Mouse (Mus musculus): ENCODE measurements around the gene Klhl32. TPM values are rescaled to one million over a fixed set of nuclear protein-coding genes. Genes with fewer than 3 reads are reported as not detected.
"Not testable (repeated sequence)": the region's sequence is repeated elsewhere in the genome, so short reads cannot be mapped to it uniquely, and the experiment has no call there.

The Klhl32 gene
- total RNA-seq (2021): 1 to 10 TPM in 1 of 2 experiments, under 1 TPM in 1; 0.73 to 1.2 TPM

DNA sequence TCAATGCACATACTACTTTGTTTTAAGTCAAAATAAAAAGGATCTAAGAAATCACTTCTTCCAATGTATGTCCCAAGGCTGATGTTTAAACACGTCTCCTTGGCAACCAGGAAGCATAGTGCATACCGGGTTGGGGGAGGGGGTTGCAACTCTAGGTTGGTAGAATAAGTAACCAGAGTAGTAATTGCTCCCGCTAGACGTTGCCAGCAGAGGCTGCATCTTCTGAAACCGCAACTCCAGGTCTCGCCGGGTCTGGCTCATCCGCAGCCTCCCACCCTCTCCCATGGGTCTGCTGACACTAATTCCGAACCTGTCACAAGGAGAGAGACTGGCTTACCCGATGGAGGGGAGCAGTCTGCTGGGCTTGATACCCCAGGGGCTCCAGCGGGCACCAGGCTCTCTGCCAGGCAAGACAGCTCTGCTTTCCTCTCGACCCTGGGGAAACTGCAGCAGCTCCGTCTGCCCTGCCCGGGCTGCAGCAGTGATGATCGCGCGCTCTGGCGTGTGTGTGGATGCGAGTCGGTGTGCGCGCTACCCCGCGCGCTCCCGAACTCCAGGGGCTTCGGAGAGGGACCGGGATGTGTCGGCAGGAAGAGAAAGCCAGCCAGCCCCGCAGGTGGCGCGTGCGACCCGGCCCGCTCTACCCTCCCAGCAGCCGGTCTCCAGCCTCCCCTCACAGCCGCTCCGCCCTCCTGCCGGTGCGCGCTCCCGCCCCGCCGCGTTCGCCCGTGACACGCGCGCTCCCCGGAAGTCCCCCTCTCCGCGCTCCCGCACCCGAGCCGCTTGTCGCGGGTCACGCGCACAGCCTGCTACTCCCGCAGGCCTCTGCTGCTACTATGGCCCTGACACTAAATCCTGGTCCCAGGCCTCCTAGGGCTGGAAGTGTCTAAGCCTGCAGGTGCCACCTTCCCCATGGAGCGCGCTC lies at the start of gene Klhl32:
Klhl32 (minus strand) TSS at position 724 of the 925 bp plus-strand sequence.
- DNase-seq (ENCODE audit: low spot score): peak; percentile 16
- intact Hi-C loops (cut with DNase I): no loop called here

DNA sequence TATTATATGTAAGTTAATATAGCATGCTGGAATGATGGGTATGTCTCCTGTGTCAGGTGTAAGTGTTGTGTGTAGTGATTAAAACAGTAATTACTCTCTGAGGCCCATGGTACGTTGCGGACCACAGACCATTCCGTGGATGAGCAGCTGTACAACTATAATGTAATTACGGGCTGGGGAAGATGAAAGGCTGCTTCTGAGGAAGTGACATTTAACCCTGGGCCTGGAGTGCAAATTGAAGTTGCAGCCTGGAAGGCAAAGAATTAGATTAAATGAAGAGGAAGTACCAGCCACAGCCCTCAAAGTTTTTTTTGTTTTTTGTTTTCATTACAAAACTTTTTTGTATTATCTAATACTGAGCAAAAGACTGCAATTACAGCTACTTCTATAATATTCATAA lies 48.2 kb upstream of the Klhl32 start:
- intact Hi-C loops (cut with DNase I): loop anchor here (10.0 kb wide), 2 partner anchors 386 to 404 kb away; partner anchors contain the start of genes Mms22l and Ufl1
- no peak for DNase-seq (ENCODE audit: low spot score)

DNA sequence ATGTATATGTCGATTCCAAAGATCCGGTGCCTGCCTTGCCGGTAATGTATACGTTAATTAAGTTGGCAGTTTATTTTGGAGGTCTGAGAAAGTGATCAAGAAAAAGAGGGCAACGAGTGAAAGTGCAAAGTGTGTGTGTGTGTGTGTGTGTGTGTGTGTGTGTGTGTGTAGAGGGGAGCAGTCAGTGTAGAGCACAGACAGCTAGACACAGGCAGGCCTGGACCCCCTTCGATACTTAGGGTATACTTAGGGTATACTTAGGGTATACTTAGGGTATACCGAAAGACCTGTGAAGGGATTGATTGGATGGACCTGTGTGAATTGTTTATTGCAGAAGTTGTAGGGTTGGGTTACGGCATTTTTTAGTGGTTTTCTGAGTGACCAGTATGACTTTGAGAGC lies 47.7 kb upstream of the Klhl32 start:
- DNase-seq (ENCODE audit: low spot score): no peak
- intact Hi-C loops (cut with DNase I): loop anchor here (10.0 kb wide), 2 partner anchors 386 to 404 kb away; partner anchors contain the start of genes Mms22l and Ufl1

DNA sequence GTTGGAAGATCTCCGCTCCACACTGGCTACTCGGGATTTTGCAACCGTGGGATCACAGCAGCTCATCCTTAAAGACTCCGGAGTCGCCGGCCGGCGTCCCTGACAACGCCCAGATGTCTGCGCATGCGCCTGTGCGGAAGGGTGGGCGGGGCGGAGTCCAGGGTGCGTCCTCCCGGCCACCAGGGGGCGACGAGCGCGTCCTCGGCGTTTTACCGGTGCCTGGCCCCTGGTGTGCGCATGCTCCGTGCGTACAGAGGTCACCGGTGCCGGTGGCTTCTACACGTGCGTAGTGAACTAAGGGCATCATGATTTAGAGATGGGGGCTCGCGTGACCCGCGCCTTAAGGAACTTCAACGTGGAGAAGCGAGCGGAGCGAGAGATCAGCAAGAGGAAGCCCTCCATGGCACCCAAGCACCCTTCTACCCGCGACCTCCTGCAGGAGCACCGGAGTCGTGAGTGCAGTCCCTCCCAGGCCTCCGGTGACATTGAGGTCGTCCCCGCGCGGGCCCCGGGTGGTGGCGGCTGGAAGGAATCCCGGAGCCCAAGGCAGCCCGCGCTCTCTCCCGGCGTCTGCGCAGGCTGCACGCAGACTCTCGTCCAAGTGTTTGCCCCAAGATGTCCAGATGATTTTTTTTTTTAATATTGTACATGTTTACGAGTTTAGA lies 47.1 kb upstream of the Klhl32 start, which contains the start of gene Ndufaf4:
Ndufaf4 (plus strand) TSS at position 233 of the 665 bp plus-strand sequence.
- intact Hi-C loops (cut with DNase I): loop anchor here (10.0 kb wide), 2 partner anchors 387 to 403 kb away; partner anchors contain the start of genes Mms22l and Ufl1

DNA sequence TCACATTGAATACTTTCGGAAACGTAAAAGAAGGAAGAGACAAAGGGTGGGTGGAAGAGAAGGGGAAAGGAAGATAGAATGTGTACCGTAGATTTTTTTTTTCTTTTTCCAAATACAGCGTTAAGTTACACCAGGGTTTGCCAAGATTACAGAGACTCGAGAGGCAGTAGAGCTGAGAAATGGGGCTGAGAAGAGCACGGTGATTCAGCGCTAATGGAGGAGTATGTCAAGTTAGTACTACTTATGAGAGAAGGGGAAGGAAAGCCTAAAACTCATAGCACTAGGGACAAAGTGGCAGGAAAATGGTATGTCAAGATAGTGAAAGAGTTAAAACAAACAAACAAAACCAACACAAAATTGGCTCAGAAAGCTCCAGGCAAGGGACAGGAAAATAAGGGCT lies 46.4 kb upstream of the Klhl32 start:
- no peak for DNase-seq (ENCODE audit: low spot score)
- intact Hi-C loops (cut with DNase I): loop anchor here (10.0 kb wide), 2 partner anchors 387 to 403 kb away; partner anchors contain the start of genes Mms22l and Ufl1

More for the DNA sequence above, 47.1 kb upstream of the Klhl32 start, which contains the start of gene Ndufaf4:
- DNase-seq (ENCODE audit: low spot score): peak; percentile 89

DNA sequence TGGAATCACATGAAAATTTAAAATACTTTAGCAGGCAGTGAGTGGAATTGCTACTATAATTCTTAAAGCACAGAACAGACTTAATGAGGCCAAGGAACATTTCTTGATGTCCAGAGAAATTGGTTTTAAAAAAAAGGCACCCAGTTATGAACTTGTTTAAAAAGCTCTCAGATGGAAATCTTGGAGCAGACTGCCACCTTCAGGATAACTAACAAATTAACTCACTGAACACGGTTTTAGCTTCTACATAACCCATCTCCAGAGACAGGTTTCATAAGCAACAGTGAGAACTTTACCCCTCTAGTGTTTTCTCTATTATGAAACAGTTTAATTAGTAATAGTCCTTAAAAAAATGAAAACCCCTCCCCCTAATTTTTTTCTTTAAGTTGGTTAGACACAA lies 45.9 kb upstream of the Klhl32 start:
- no peak for DNase-seq (ENCODE audit: low spot score)
- intact Hi-C loops (cut with DNase I): loop anchor here (10.0 kb wide), 2 partner anchors 388 to 402 kb away; partner anchors contain the start of genes Mms22l and Ufl1

DNA sequence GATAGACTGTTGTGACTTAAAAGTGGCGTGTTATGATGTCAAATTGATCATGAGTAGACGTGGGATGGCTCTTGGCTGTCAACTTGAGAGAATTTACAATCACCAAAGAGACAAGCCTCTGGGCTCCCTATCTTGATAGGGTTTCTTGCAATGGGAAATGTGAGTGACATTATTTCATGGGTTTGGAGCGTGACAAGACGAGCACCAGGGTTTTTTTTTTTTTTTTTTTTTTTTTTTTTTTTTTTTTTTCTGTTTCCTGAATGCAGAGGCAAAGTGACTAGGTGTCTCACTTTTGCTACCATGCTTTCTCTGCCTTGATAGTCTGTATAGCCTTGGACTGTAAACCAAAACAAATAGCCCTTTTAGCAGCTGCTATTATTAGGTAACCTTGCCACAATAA lies 43.7 kb upstream of the Klhl32 start:
- intact Hi-C loops (cut with DNase I): loop anchor here (1.0 to 10.0 kb wide), 3 partner anchors 173 to 400 kb away; partner anchors contain the start of genes Mms22l and Ufl1
- no peak for DNase-seq (ENCODE audit: low spot score)

DNA sequence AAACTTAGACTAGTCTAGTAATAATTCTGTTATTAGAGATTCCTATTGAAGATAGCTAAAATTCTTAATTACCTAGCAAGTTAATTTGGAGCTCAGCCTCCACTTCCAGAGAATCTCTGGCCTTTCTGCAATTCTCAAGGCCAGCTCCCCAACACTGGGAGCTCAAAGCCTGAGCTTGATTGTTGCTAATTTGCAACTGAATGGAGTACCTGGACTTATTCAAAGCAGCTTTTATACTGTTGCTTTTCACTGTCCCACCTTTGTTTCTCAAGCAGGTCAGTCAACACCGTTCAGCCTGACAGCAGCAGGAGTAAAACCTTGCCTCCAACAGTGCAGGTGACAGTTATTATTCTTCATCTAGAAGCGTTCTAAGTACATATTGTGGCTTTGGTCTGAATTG lies 41.4 kb upstream of the Klhl32 start:
- intact Hi-C loops (cut with DNase I): loop anchor here (10.0 kb wide), 2 partner anchors 393 to 397 kb away; partner anchors contain the start of genes Mms22l and Ufl1
- DNase-seq (ENCODE audit: low spot score): not testable (repeated sequence)

DNA sequence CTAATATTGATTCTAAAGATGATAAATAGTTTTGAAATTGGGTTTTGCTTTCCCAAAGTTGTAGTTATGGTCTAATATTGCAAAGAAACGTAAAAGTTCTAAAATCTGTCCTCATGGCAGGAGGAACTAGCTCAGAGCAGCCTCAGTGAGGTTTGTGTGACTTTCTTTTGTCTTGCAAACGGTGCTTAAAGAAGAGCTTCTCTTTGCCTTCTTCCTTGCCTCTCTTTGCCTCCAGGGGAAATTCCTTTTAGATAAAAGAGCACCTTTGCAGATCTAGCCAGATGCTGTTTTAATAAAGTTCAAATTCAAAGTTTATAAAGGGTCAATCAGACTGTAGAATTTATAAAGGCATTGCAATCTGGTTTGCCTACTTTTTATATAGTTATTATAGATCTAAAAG lies 38.5 kb upstream of the Klhl32 start:
- intact Hi-C loops (cut with DNase I); DNase-seq (ENCODE audit: low spot score): not testable (repeated sequence)

DNA sequence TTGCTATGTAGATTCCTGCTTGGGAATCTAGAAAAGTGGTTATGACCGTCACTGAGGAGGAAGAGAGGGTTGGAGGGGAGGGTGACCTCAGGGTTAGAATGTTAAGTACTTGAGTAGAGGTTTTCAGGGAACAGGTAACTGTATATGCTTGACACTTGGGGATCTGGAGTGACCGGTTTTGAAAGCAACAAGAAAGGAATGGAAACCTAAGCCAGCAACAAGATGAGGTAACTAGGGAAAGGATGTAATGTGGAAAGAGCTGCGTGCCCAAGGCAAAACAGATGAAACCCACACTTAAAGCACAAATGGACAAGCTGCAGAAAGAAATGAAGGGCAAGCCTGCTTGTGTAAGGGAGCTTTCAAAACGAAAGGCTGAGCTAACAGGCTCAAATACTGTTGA lies 18.3 kb upstream of the Klhl32 start:
- intact Hi-C loops (cut with DNase I): no loop called here
- no peak for DNase-seq (ENCODE audit: low spot score)

DNA sequence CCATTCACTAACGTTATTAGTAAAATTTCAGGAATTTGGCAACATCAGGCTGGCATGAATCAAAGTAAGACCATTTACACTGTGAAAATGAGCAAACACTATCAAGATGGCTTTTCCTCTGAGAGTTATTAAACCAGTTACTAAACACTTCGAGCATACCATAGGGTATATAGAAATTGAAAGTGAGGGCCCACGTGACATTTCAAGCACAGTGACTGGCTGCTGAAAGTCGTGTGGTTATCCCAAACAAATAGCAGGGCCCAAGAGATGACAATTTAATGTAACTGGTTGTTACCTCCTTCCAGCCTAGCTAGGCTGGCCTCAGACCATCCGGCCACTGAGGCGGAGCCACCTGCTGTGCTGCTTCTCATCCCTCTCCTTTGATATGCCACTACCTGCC lies 14.8 kb upstream of the Klhl32 start:
- DNase-seq (ENCODE audit: low spot score): no peak
- intact Hi-C loops (cut with DNase I): no loop called here

DNA sequence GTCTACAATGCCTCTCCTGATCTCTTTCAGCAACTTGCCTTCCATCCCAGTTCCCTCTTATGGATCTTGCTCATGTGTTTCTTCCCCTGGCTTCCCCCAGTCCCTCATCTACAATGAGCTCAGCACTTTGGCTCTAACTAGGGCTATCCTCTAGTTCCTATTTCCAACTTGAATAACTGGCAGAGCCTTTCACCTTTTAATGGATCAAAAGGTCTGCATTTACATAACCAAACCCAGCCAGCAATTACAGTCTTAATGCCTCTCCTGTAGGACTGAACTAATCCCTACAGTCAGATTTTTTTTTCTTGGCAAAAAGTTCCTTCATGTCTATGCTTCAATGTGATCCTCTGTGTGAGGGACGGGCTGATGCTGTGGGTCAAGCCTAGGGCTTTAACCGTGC lies 3.5 kb downstream of the Klhl32 start:
- intact Hi-C loops (cut with DNase I): no loop called here
- DNase-seq (ENCODE audit: low spot score): no peak

DNA sequence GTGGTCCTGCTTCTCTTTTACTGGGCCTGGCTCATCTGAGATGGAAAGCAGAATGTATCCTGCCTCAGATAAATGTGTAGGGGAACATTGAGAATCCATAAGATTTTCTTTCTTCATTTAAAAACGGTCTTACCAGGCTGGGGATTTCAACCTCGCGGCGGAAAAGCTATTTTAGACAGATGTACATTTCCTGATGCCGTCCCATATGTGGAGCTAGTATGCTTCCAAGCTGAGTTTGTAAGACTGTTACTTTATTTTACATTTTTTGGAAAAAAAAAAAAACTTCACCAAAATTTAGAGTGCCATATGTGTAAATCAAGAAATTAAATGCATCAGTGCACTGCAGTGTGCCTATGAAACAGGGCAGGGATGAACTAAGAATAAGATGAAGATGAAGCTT lies 5.4 kb downstream of the Klhl32 start:
- no peak for DNase-seq (ENCODE audit: low spot score)
- intact Hi-C loops (cut with DNase I): no loop called here

DNA sequence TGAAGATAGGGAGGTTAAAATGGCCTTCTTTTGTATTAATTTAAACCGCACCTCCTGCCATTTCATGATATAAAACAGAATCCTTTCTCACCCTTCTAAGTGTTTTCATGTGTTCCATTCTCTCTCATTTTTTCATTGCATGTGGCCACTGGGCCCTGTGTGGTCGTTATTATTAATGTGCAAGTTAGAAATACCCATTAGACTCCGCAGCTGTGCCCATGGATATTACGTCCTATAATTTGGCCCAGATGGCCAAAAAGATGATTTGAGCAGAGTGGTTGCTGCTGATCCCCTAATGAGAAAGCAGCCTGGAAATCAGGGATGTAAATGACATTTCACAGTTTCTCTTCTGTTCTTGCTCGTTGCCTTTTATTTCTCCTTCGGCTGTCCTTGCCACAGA lies 12.4 kb downstream of the Klhl32 start:
- intact Hi-C loops (cut with DNase I): no loop called here
- no peak for DNase-seq (ENCODE audit: low spot score)

DNA sequence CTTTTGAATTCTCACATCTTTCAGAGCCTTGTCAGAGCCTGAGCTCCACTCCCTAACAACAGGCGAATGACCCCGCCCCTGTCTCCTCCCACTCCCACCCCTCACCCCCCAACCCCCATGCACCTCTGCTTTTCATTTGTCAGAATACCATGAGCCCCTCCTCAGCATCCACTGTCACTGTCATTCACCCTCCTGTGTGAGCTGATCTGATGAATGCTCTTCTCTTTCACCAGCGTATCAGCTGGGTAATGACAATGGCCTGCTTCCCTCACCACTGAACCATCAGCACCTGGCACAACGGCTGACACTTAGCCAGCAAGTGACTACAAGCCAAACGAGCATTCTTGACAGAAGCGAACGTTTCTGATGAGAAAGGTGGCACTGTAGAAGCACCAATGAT lies 15.4 kb downstream of the Klhl32 start:
- DNase-seq (ENCODE audit: low spot score): no peak
- intact Hi-C loops (cut with DNase I): no loop called here

DNA sequence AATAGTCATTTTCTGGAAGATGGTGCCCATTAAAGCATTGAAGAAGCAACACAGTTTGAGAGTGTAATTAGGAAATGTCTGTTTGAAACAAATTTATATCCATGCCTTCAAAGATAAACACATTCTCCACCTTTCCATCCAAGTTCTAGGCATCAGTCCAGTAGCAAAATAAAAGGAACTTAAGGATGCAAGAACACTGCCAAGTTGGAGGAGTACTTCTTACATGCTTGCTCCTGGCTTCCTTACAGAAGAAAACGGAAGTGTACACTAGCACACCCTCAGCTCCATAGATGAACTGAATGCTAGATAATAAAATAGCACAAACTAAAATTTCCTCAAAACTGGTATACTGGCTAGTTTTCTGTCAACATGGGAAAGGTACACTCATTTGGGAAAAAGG lies 42.6 kb downstream of the Klhl32 start:
- intact Hi-C loops (cut with DNase I): no loop called here
- no peak for DNase-seq (ENCODE audit: low spot score)

DNA sequence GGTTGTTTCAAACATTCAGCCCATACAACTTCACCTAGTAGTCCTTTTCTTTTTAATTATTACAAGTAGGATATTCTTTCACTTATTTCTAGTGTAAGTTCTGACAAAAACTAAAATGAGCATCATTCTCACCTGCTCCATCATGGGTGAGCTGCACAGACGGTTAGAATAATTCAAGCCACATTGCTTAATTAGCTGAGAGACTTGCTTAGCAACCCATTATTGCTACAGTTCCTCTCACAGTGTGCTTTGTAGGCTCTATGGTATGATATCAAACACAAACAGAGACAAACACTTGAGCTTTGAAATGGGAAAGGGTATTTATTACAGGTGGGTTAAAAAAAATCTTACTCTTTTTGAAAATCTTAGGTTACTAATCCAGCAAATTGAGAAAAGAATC lies 49.0 kb downstream of the Klhl32 start:
- no peak for DNase-seq (ENCODE audit: low spot score)
- intact Hi-C loops (cut with DNase I): no loop called here

DNA sequence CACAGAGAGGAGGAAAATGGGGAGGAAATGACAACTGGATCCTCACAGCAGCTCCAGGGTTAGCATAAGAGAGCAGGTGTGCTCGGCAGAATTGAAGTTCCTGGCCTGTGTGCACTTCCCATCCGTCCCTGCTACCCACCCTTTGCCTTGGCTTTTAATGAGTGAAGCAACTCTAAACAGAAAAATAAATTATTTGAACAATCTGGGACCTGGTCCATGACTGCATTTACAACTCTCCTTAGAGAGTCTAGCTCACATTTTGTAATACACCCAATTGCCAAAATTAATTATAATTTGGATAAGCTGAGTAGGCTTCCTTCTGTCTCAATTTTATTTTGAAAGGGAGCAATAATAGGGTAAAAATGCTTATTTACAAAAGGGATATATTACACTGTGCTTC lies 49.6 kb downstream of the Klhl32 start:
- intact Hi-C loops (cut with DNase I): no loop called here

DNA sequence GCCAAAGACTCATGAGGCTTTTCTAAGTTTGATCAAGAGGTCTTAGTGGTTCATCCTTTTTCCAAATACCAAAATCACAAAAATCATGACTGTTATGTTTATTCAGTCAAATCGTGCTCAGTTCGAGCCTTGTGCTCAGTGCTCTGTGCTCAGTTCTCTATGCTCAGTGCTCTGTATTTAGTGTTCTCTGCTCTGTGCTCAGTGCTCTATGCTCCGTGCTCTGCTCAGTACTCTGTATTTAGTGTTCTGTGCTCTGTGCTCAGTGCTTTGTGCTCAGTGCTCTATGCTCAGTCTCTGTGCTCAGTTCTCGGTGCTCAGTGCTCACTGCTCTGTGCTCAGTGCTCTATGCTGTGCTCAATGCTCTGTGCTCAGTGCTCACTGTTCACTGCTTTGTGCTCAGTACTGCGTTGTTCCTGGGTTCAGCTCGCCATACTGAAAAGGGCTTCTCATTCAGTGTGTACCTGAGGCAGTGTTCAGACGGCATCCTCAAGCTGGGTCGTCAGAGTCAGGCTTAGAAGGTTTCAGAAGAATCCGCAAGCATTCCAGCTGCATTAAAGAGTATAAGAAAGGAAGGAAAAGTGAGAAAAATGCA lies 50.5 kb downstream of the Klhl32 start:
- intact Hi-C loops (cut with DNase I): no loop called here

More for the DNA sequence above, 49.6 kb downstream of the Klhl32 start:
- DNase-seq (ENCODE audit: low spot score): no peak

DNA sequence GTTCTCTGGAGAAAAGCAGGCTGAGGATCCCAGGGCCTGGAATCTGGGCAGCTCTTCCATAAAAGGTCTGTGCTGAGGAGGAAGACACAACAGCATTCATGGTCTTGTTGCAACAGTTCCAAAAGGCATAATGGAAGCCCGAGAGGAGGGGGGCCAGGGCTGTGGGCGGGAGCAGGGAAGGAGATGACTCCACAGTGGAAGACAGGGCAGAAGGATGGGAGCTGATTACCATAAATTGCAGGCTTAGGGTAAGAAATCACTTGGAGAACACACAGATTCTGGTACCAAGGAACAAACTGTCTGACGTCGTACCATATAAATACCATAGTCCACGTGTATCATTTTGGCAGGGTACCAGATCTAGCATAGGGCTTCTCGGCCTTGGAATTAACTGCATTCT lies 51.9 kb downstream of the Klhl32 start:
- no peak for DNase-seq (ENCODE audit: low spot score)
- intact Hi-C loops (cut with DNase I): no loop called here

More for the DNA sequence above, 50.5 kb downstream of the Klhl32 start:
- DNase-seq (ENCODE audit: low spot score): no peak
